Mouse (Mus musculus): Measurements from ENCODE around the gene Gatad2b. TPM values are rescaled to one million over a fixed set of nuclear protein-coding genes. Genes with fewer than 3 reads are reported as not detected.
A peak's percentile ranks its signal among the peaks of the same experiment; 100 is the strongest.

Gatad2b gene
- polyA plus RNA-seq, 1 experiment, result 52.6 TPM

DNA sequence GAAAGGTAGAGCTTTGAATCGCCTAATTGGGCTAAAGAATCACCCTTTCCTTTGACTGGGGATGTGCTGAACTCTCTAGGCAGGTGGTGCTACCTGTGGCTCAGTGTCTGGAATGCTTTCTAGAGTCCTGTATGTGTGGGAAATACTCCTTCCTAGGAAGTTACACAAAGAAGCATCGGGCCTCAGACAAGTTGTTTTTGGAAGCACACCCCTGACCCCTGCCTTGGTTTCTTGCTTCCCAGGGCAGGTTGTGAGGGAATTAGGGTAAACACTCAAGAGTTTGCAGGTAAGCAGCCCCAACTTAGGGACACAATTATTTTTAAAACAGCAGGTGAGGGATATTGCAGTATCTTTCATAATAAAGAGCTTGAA lies 37.8 kb upstream of the Gatad2b start:
- no peak for TF ChIP-seq POLR2A (IDR thresholded peaks at IDR 0.05; ENCODE audit: borderline replicate concordance, extremely low read depth, insufficient read depth, insufficient read length, poor library complexity, severe bottlenecking)
- TF ChIP-seq CTCF (IDR thresholded peaks at IDR 0.05; ENCODE audit: borderline replicate concordance, extremely low read depth, insufficient read depth, insufficient read length), result no peak
- DNase-seq (ENCODE audit: low read depth), result no peak

DNA sequence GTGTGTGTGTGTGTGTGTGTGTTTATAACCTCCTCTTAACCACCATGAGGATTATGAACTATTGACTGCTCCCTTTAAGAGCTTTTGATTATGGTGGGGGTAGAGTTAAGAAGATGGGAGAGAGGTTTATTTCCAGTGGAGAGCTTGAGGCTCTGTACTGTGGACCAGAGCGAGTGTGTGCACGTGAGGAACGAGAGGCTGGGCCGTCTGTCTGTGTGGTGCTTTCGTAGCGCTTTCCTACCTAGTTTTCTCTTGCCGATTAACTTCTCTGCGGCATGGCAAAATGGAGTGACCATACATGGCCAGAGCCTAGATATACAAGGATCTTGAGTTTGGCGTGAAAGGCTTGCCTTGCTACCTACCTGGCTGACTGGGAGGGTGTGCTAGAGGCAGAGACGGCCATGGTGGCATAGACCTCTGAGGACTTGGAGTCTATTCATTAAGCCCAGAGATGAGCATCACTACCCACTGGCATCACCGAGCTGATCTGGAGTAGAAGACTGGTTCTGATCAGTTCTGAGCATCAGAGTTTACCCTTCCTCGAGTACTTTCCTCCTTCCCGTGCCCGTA lies 37.1 kb upstream of the Gatad2b start:
- TF ChIP-seq CTCF (IDR thresholded peaks at IDR 0.05; ENCODE audit: borderline replicate concordance, extremely low read depth, insufficient read depth, insufficient read length) (no peak), POLR2A (IDR thresholded peaks at IDR 0.05; ENCODE audit: borderline replicate concordance, extremely low read depth, insufficient read depth, insufficient read length, poor library complexity, severe bottlenecking) (no peak)
- DNase-seq (ENCODE audit: low read depth), result no peak

DNA sequence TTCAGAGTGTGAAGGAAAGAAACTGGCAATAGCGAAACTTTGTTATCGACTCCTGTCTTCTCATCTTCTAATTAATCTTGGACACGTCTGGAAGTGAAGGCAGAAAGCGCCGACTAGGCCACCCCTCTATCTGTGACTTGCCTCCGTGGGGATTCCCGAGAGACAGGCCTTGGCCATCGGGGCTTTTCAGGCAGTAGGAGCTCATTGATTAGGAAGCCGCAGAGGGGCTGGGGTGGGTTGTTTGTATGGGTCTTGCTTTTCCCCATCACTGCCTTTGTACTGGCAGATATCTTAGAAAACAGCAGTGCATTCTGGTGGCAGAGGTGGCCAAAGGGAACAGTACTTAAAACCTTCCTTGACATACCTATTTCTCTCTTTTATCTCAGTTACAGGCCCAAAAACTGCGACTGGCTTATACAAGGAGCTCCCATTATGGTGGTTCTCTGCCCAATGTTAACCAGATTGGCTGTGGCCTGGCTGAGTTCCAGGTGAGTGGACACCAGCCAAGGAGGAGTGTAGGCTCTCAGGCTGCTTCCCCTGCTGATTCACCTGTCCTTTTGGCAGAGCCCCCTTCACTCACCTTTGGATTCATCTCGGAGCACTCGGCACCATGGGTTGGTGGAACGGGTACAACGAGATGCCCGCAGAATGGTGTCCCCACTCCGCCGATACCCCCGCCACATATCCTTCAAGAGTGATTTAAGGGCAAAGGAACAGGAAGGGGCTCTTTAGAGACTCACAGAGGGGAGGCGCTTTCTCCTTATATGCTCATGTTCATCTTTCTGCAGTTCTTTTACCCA lies 36.0 kb upstream of the Gatad2b start:
- TF ChIP-seq CTCF (IDR thresholded peaks at IDR 0.05; ENCODE audit: borderline replicate concordance, extremely low read depth, insufficient read depth, insufficient read length) (no peak), POLR2A (IDR thresholded peaks at IDR 0.05; ENCODE audit: borderline replicate concordance, extremely low read depth, insufficient read depth, insufficient read length, poor library complexity, severe bottlenecking) (no peak)
- DNase-seq (ENCODE audit: low read depth), result no peak

DNA sequence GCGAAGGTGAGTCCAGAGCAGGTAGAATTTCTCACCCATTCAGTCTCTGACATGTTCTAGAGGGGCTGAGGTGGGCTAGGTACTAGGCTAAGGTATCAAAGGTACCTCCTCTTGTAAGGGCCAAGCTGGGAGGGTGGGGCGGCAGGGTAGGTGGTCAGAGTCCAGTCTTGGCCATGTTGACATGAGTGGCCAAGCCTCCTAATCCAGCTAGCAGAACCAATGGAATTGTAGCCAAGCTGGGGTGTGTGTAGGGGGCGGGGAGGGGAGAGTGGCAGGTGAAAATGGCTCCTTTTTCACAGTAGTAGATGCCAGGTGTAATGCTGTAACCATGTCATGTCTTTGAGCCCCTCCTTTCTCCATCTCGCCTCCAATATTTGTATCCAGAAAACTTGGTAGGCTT lies 34.5 kb upstream of the Gatad2b start:
- no peak for TF ChIP-seq CTCF (IDR thresholded peaks at IDR 0.05; ENCODE audit: borderline replicate concordance, extremely low read depth, insufficient read depth, insufficient read length)
- DNase-seq (ENCODE audit: low read depth), result no peak

DNA sequence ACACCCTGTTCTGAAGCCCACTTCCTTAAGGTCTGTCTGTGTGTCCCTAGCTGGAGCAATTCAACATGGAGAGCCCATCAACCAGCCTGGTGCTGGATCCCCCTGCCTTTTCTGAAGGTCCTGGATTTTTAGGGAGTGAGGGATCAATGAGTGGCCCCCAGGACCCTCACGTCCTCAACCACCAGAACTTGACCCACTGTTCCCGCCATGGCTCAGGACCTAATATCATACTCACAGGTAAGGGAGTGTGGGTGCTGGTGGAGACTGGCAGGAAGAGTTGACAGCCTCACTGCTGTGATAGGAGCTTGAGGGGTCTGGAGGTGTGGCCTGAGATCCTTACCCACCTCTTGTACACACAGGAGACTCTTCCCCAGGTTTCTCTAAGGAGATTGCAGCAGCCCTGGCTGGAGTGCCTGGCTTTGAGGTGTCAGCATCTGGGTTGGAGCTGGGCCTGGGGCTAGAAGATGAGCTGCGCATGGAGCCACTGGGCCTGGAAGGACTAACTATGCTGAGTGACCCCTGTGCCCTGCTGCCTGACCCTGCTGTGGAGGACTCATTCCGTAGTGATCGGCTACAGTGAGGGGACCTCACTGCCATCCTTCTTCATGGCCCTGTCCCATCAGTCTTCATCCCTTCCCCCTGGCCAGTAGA lies 29.7 kb upstream of the Gatad2b start:
- TF ChIP-seq CTCF (IDR thresholded peaks at IDR 0.05; ENCODE audit: borderline replicate concordance, extremely low read depth, insufficient read depth, insufficient read length) (no peak), POLR2A (IDR thresholded peaks at IDR 0.05; ENCODE audit: borderline replicate concordance, extremely low read depth, insufficient read depth, insufficient read length, poor library complexity, severe bottlenecking) (no peak)
- DNase-seq (ENCODE audit: low read depth), result no peak

DNA sequence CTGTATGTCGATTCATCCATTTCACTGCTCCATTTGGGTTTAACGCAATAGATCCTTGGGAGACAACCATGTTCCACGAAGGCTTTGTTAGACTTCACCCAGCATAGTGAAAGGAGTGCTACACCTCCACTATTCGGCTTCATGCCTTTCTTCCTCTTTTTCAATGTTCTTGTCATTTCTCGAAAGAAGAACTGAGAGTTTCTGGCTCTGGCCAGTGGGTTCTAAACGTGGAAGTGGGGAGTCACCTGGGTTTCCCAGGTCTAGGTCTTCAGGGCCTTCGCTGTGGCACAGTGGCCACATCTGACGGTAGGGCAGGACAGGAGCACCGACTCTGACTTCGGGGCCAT lies 28.3 kb upstream of the Gatad2b start:
- no peak for TF ChIP-seq POLR2A (IDR thresholded peaks at IDR 0.05; ENCODE audit: borderline replicate concordance, extremely low read depth, insufficient read depth, insufficient read length, poor library complexity, severe bottlenecking)
- no peak for TF ChIP-seq CTCF (IDR thresholded peaks at IDR 0.05; ENCODE audit: borderline replicate concordance, extremely low read depth, insufficient read depth, insufficient read length)
- DNase-seq (ENCODE audit: low read depth), result no peak

DNA sequence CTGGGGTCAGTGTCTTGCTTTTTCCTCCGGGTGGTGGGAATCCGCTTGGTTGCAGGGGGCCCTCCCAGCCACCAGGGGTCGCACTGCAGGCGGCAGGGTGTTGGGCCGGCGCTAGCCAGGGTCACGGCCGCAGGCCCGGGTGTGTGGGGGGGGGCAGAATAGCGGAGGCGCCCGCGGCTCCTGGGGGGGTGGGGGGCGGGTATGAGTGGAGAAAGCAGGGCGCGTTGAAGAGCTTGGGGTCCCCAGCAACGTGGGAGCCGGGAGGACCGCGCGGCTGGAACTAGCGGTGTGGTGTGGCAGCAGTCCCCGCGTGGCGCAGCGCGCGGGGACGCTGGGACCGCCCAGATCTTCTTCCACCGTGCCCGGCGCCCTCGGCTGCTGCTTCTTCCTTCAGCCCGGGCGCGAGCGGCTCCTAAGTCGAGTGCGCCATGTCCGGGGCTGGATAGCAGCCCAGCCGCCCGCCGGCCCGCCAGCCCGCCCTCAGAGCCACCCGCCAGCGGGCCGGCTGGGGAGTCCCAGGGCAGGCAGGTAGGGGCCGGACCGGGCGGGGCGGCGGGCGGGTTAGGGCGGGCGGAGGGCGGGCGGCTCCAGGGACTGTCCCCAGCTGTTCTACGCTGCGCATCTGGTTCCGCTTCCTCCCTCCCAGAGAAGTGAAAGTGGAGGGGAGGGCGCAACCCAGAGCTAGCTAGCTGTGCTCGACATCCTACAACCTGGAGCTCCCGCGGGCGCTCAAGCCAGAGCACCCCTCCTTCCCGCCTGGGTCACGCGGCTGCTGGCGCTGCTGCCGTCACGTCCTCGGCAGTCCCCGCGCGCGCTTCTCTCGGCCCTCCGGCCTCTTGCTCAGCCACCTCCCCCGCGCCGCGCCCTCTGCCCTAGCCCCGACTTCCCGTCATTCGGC lies 27.7 kb upstream of the Gatad2b start, which contains the start of gene Dennd4b:
Dennd4b (plus strand) TSS at position 152 of the 898 bp plus-strand sequence.
- TF ChIP-seq CTCF (IDR thresholded peaks at IDR 0.05; ENCODE audit: borderline replicate concordance, extremely low read depth, insufficient read depth, insufficient read length) (peak; percentile 93), POLR2A (IDR thresholded peaks at IDR 0.05; ENCODE audit: borderline replicate concordance, extremely low read depth, insufficient read depth, insufficient read length, poor library complexity, severe bottlenecking) (peak; percentile 43; the same call in 1 of the 2 replicates)

DNA sequence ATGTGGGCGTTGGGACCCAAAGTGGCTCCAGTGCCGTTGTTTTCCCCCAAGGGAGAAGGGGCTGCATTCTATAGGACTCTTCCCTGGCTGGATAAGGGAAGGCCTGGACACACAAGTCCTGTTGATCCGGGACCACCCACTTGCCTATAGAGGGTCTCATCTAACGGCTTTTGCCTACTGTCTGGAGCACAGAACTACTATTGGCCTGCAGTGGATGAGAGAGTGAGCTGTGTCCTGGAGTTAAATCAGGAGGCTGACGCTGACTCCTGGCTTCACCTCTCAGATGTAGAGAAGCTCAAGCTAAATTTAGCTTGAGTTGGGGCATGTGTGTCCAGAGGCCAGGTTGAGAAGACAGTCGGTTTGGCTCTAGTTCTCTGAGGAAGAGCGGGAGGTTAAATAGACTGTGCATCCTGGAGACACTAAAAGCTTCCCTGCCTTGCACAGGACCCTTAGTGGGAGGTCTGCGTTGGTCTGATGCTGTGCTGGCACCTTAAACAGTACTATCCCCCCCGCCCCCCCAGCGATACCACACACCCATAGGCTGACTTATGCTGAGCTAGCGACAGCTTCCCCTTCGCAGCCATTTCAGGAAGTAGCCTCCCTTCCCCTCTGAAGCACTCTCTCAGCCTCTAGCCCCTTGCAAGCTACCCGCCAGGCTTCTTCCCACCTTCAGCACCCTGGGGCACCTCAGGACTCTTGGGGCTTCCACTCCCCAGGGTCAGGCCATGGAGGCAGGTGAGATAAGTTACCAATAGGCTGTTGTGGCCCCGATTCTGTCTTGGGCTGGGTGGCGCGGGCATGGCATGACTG lies 26.8 kb upstream of the Gatad2b start:
- TF ChIP-seq POLR2A (IDR thresholded peaks at IDR 0.05; ENCODE audit: borderline replicate concordance, extremely low read depth, insufficient read depth, insufficient read length, poor library complexity, severe bottlenecking), result no peak
- DNase-seq (ENCODE audit: low read depth), result no peak

More for the DNA sequence above, 27.7 kb upstream of the Gatad2b start, which contains the start of gene Dennd4b:
- DNase-seq (ENCODE audit: low read depth), result peak; percentile 87

DNA sequence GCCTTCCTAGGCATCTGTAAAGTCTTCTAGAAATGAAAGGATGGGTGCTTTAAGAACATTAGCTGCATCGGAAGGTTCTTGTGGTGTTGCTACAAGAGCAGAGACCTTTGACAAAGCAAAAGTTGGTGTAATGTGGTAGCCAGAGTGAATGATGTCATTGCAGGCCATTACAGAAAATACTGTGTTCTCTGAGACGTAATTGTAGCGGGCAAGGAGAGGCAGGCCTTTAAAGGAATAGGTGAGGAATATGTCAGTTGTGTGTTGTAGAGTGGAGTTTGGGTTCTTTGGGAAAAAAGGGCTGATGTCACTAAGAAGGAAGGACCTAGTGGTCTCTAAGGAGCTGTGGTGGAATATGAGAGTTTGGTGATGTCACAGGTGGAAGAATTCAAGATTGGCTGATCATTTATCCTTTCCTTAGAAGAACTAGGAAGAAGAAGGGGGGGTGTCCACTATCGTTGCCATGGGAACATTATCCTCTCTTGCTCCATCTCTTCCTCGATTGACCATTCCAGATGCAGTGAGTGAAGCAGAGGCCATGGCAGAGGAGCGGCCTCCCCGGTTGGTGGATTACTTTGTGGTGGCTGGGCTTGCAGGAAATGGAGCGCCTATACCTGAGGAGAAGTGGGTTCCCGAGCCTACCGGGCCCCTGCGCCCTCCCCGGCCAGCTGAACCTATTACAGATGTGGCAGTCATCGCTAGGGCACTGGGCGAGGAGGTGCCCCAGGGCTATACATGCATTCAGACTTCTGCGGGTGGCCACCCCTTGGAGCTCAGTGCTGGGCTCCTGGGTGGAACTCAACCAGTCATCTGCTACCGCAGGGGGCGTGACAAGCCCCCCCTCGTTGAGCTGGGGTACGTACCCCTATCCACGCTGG lies 25.8 kb upstream of the Gatad2b start:
- TF ChIP-seq CTCF (IDR thresholded peaks at IDR 0.05; ENCODE audit: borderline replicate concordance, extremely low read depth, insufficient read depth, insufficient read length), result no peak
- TF ChIP-seq POLR2A (IDR thresholded peaks at IDR 0.05; ENCODE audit: borderline replicate concordance, extremely low read depth, insufficient read depth, insufficient read length, poor library complexity, severe bottlenecking), result no peak
- DNase-seq (ENCODE audit: low read depth), result no peak

DNA sequence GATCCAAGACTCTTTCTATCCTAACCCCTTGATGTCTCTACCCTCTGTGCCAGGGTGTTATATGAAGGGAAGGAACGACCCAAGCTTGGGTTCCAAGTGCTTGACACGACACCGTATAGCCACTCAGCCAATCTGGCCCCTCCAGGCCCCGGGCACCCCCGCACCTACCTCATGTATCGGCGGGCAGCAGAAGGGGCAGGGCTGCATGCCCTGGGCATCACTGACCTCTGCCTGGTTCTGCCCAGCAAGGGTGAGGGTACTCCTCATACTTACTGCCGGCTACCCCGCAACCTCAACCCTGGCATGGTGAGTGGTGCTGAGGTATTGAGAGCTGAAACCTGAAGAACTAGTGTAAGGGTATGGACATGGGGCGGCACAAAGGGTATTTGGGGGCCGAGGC lies 24.8 kb upstream of the Gatad2b start:
- DNase-seq (ENCODE audit: low read depth), result no peak
- TF ChIP-seq POLR2A (IDR thresholded peaks at IDR 0.05; ENCODE audit: borderline replicate concordance, extremely low read depth, insufficient read depth, insufficient read length, poor library complexity, severe bottlenecking) (no peak), CTCF (IDR thresholded peaks at IDR 0.05; ENCODE audit: borderline replicate concordance, extremely low read depth, insufficient read depth, insufficient read length) (no peak)

All from brain, embryonic 14.5 days (tissue).